Mouse (Mus musculus): ENCODE measurements around the gene Adra1b. TPM values are rescaled to one million over a fixed set of nuclear protein-coding genes. Genes with fewer than 3 reads are reported as not detected.

The Adra1b gene
- total and polyA plus RNA-seq, 3 experiments = 0.11 TPM; not detected in 2

- DNase-seq (ENCODE audit: low spot score) = no peak
- no peak for TF ChIP-seq POLR2AphosphoS5 (IDR thresholded peaks at IDR 0.05; ENCODE audit: insufficient replicate concordance, low read depth, low read length)
- peaks cover 2% of the 10 kb centered on the region; the same call in 1 of the 2 replicates for H3K27me3 ChIP-seq (ENCODE audit: insufficient read depth, low read length)
- H3K4me1 ChIP-seq (ENCODE audit: insufficient read depth, low read depth, low read length) = no peaks in the 10 kb centered on the region
- H3K9me3 ChIP-seq (replicated peaks) = no peaks in the 10 kb centered on the region
- H3K4me3 ChIP-seq (ENCODE audit: low read depth, low read length) = no peak overlapping the region
- H3K36me3 ChIP-seq (replicated peaks) = no peaks in the 10 kb centered on the region
- ATAC-seq (ENCODE audit: extremely low read depth, insufficient number of reproducible peaks, low FRiP score, poor library complexity, severe bottlenecking) = no peak
Measured at GRCm38 (mm10) chr11:43891457-43891856, 9.6 kb downstream of the Adra1b start.

- H3K4me3 ChIP-seq (ENCODE audit: low read depth, low read length) = no peak overlapping the region
- DNase-seq (ENCODE audit: low spot score) = no peak
- TF ChIP-seq CTCF (IDR thresholded peaks at IDR 0.05; ENCODE audit: low read depth, low read length) (no peak), POLR2AphosphoS5 (IDR thresholded peaks at IDR 0.05; ENCODE audit: insufficient replicate concordance, low read depth, low read length) (no peak), GATA2 (IDR thresholded peaks at IDR 0.05; ENCODE audit: borderline replicate concordance, low read depth, low read length) (no peak), GATA1 (IDR thresholded peaks at IDR 0.05; ENCODE audit: borderline replicate concordance, low read length) (no peak), TAL1 (conservative IDR thresholded peaks at IDR 0.05; ENCODE audit: low read depth, low read length) (no peak)
- H3K36me3 ChIP-seq (replicated peaks) = no peaks in the 10 kb centered on the region
- ATAC-seq (ENCODE audit: extremely low read depth, insufficient number of reproducible peaks, low FRiP score, poor library complexity, severe bottlenecking) = no peak
- H3K9me3 ChIP-seq (replicated peaks) = no peaks in the 10 kb centered on the region
- H3K27me3 ChIP-seq (ENCODE audit: insufficient read depth, low read length) = peaks cover 2% of the 10 kb centered on the region; the same call in 1 of the 2 replicates
- no peaks in the 10 kb centered on the region for H3K4me1 ChIP-seq (ENCODE audit: insufficient read depth, low read depth, low read length)
Measured at GRCm38 (mm10) chr11:43889208-43889915, 11.6 kb downstream of the Adra1b start.

- Histone ChIP-seq H3K4me3 (ENCODE audit: low read depth, low read length) (no peak overlapping the region), H3K4me1 (ENCODE audit: insufficient read depth, low read depth, low read length) (no peaks in the 10 kb centered on the region)
Measured at GRCm38 (mm10) chr11:43888736-43889135, 12.3 kb downstream of the Adra1b start.

GRCm38 (mm10) chr11:43887597-43887996 lies 13.4 kb downstream of the Adra1b start:
- no peak for DNase-seq (ENCODE audit: low spot score)
- no peaks in the 10 kb centered on the region for H3K9me3 ChIP-seq (replicated peaks)
- no peaks in the 10 kb centered on the region for H3K4me1 ChIP-seq (ENCODE audit: insufficient read depth, low read depth, low read length)
- H3K4me3 ChIP-seq (ENCODE audit: low read depth, low read length) = no peak overlapping the region
- TF ChIP-seq CTCF (IDR thresholded peaks at IDR 0.05; ENCODE audit: low read depth, low read length) (no peak), GATA1 (IDR thresholded peaks at IDR 0.05; ENCODE audit: borderline replicate concordance, low read length) (no peak), POLR2AphosphoS5 (IDR thresholded peaks at IDR 0.05; ENCODE audit: insufficient replicate concordance, low read depth, low read length) (no peak), TAL1 (conservative IDR thresholded peaks at IDR 0.05; ENCODE audit: low read depth, low read length) (no peak), GATA2 (IDR thresholded peaks at IDR 0.05; ENCODE audit: borderline replicate concordance, low read depth, low read length) (no peak)
- no peak for ATAC-seq (ENCODE audit: extremely low read depth, insufficient number of reproducible peaks, low FRiP score, poor library complexity, severe bottlenecking)
- peaks cover 2% of the 10 kb centered on the region; the same call in 1 of the 2 replicates for H3K27me3 ChIP-seq (ENCODE audit: insufficient read depth, low read length)
- H3K36me3 ChIP-seq (replicated peaks) = no peaks in the 10 kb centered on the region

More at GRCm38 (mm10) chr11:43888736-43889135, 12.3 kb downstream of the Adra1b start:
- TF ChIP-seq CTCF (IDR thresholded peaks at IDR 0.05; ENCODE audit: low read depth, low read length) = no peak
- TF ChIP-seq GATA1 (IDR thresholded peaks at IDR 0.05; ENCODE audit: borderline replicate concordance, low read length) = no peak
- no peak for TF ChIP-seq GATA2 (IDR thresholded peaks at IDR 0.05; ENCODE audit: borderline replicate concordance, low read depth, low read length)
- TF ChIP-seq POLR2AphosphoS5 (IDR thresholded peaks at IDR 0.05; ENCODE audit: insufficient replicate concordance, low read depth, low read length) = no peak
- no peak for TF ChIP-seq TAL1 (conservative IDR thresholded peaks at IDR 0.05; ENCODE audit: low read depth, low read length)
- ATAC-seq (ENCODE audit: extremely low read depth, insufficient number of reproducible peaks, low FRiP score, poor library complexity, severe bottlenecking) = no peak
- H3K36me3 ChIP-seq (replicated peaks) = no peaks in the 10 kb centered on the region
- H3K9me3 ChIP-seq (replicated peaks) = no peaks in the 10 kb centered on the region
- no peak for DNase-seq (ENCODE audit: low spot score)
- peaks cover 2% of the 10 kb centered on the region; the same call in 1 of the 2 replicates for H3K27me3 ChIP-seq (ENCODE audit: insufficient read depth, low read length)

GRCm38 (mm10) chr11:43884521-43884920 lies 16.5 kb downstream of the Adra1b start:
- H3K4me3 ChIP-seq (ENCODE audit: low read depth, low read length) = no peak overlapping the region
- no peaks in the 10 kb centered on the region for H3K36me3 ChIP-seq (replicated peaks)
- H3K27me3 ChIP-seq (ENCODE audit: insufficient read depth, low read length) = no peaks in the 10 kb centered on the region
- H3K9me3 ChIP-seq (replicated peaks) = no peaks in the 10 kb centered on the region
- TF ChIP-seq GATA2 (IDR thresholded peaks at IDR 0.05; ENCODE audit: borderline replicate concordance, low read depth, low read length) (no peak), GATA1 (IDR thresholded peaks at IDR 0.05; ENCODE audit: borderline replicate concordance, low read length) (no peak), CTCF (IDR thresholded peaks at IDR 0.05; ENCODE audit: low read depth, low read length) (no peak), POLR2AphosphoS5 (IDR thresholded peaks at IDR 0.05; ENCODE audit: insufficient replicate concordance, low read depth, low read length) (no peak)
- H3K4me1 ChIP-seq (ENCODE audit: insufficient read depth, low read depth, low read length) = no peaks in the 10 kb centered on the region
- DNase-seq (ENCODE audit: low spot score) (no peak), ATAC-seq (ENCODE audit: extremely low read depth, insufficient number of reproducible peaks, low FRiP score, poor library complexity, severe bottlenecking) (no peak)

- Histone ChIP-seq H3K4me3 (ENCODE audit: low read depth, low read length) (no peak overlapping the region), H3K36me3 (replicated peaks) (no peaks in the 10 kb centered on the region), H3K4me1 (ENCODE audit: insufficient read depth, low read depth, low read length) (no peaks in the 10 kb centered on the region), H3K9me3 (replicated peaks) (no peaks in the 10 kb centered on the region), H3K27me3 (ENCODE audit: insufficient read depth, low read length) (no peaks in the 10 kb centered on the region)
- no peak for TF ChIP-seq TAL1 (conservative IDR thresholded peaks at IDR 0.05; ENCODE audit: low read depth, low read length)
- no peak for TF ChIP-seq POLR2AphosphoS5 (IDR thresholded peaks at IDR 0.05; ENCODE audit: insufficient replicate concordance, low read depth, low read length)
- TF ChIP-seq GATA1 (IDR thresholded peaks at IDR 0.05; ENCODE audit: borderline replicate concordance, low read length) = no peak
- no peak for TF ChIP-seq CTCF (IDR thresholded peaks at IDR 0.05; ENCODE audit: low read depth, low read length)
- TF ChIP-seq GATA2 (IDR thresholded peaks at IDR 0.05; ENCODE audit: borderline replicate concordance, low read depth, low read length) = no peak
- ATAC-seq (ENCODE audit: extremely low read depth, insufficient number of reproducible peaks, low FRiP score, poor library complexity, severe bottlenecking) = no peak
- no peak for DNase-seq (ENCODE audit: low spot score)
Measured at GRCm38 (mm10) chr11:43883641-43884181, 17.3 kb downstream of the Adra1b start.
